Mouse (Mus musculus) kidney, postnatal 36 days (tissue): ENCODE measurements at regions not wholly inside any gene's neighbourhood (a gene's known extent, or its start where the extent isn't known, plus 50 kb on each side); places are given as distances from the start of the nearest gene placed in this dataset.

Experiments
- DNase-seq, 2 experiments: peaks; one replicate each; pipeline ENCODE4 v3.0.0; 2021 to 2022; ENCODE audit warnings: mixed read lengths in 2 of 2

GRCm38 (mm10) chr10:29921658-29922057 is 278.7 kb downstream of the Cenpw start:
- no peak for DNase-seq

- DNase-seq: no peak
Observed at GRCm38 (mm10) chr10:29897780-29898363, 302.5 kb downstream of the Cenpw start.

DNA sequence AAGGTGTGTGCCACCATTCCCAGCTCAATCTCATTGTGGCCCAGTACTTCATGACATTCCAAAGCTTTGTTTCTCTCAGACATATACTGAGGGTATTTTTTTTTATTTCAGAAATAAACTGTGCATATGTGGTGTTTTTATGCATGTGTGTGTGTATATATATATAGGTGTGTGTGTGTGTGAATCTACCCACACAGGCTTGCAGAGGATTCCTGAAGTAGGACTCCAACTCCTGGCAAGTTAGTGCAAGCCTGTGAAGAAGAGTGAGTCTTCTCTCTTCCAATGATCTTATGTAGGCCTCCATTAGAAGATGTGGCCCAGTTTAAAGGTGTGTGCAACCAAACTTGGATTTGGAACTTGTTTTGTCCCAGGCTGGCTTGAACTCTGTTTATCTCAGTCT is 328.9 kb upstream of the Rspo3 start:
- no peak for DNase-seq

- DNase-seq: no peak
Observed at GRCm38 (mm10) chr10:29855749-29856313, 320.2 kb upstream of the Rspo3 start.

DNA sequence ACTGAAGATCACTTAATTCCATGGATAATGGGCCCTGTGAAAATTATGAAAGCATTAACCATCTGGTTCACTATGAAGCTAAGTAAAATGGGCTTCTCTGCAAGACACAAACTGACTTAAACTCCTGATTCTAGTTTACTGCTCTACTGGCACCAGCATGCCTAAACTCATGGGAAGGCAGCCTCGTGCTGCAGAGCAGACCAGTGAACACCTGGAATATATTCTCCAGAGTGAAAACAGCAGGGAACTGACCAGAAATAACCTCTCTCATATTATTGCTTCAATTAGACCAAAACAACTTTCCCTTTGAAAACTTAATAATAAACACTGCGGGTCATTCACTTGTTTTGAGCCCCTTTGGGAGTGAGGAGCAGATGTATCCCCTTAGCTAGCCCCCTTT is 316.8 kb upstream of the Rspo3 start:
- DNase-seq: no peak

DNA sequence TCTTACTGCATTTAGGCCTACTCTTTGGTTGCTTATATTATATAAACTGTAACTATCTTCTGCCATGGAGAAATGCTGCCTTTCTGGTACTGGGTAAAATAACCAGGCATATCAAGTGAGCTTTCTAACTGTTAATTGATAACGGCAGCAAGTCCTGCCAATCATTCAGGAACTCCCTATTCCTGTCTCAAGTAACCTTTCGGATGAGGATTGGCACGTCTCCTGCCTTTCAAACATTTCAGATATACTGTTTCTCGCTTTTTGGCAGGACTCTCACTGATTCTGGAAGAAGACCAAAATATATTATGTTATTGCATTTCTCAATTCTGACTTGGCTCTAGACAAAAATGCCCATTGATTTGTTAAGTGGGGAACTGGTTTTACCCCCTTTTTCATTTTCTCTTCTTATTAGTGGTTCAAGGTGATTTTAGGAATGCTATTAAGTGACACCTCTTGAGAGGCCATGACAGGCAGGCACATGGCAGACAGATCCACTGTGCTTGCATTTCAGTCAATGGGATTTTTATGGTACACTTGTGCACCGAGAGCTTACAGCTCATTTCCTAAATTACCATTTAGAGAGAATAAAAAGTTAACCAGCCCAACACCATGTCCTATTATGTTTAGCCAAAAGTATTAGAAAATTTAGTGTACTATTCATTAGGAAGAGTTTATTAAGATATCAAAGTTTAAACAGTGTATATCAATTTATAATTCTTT is 289.4 kb upstream of the Rspo3 start:
- DNase-seq: no peak

GRCm38 (mm10) chr10:29824413-29824812 is 288.7 kb upstream of the Rspo3 start:
- no peak for DNase-seq

GRCm38 (mm10) chr10:29823177-29823576 is 287.5 kb upstream of the Rspo3 start:
- DNase-seq: no peak

DNA sequence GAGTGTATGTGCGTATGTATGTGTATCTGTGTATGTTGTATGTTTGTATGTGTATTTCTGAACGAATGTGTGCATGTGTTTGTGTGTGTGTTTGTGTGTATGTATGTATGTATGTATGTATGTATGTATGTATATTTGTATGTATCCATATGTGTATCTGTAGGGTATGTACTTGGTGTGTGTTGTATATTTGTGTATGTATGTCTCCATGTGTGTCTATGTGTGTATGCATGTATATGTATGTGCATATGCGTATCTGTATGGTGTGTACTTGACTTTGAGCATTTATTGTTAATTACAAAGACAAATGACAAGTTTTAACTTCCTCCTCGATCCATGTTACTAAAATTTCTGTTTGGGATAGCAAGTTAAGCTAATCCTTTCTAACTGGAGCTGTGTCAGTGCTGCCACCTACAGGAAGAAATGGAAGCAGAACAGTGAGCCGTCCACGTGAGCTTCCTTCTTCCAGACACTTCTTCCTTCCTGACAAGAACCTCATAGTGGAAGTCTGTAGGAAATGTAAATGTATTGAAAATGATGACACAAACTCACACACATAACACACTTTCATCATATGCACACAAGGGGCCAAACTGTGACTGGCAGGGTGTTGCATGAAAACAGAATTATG is 268.4 kb upstream of the Rspo3 start:
- DNase-seq: peak; percentile 42 to 68

DNA sequence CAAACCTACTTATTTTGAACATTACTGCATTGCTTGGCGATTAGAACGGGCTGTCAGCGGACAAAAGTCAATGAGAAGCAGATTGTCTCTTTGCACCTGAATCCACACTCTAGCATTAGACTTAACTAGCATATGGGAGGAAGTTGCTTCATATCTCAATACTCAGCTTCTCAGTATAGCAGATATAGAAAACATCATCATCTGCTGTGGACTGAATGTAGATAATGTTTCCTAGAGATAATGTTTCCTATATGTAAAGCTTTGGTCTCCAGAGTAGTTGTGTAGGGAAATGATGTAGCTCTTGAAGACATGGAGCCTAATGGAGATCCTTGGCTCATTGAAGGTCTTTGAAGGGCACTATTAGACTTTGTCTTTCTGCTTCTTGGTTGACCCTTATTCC is 267.0 kb upstream of the Rspo3 start:
- DNase-seq: no peak

- no peak for DNase-seq
Observed at GRCm38 (mm10) chr10:29794663-29795062, 259.0 kb upstream of the Rspo3 start.

DNA sequence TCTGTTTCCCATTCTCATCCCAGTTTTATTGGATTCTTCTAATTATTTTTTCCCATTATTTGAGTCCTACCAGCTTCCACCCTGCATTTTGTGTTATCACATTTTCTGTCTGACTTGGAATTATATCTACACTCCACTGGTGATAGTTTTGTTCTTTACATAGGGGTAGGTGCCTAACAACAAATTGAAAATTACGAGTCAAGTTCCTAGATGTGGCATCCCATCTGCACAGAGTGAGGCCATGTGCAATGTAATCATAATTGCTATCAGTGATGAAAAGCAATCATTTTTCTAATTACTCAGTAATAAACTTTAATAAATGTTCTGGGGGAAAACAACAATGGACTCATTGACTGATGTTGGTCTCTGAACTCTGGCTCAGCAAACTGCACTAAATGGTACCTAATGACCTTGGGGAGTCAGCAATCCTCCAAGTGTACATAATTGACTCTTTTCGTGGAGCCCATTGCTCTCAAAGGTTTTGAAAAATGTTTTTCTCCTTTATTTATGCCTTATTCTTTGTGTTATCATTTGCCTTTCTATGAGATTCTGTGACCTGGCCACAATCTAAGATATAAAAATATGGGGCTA is 250.6 kb upstream of the Rspo3 start:
- DNase-seq: no peak

DNA sequence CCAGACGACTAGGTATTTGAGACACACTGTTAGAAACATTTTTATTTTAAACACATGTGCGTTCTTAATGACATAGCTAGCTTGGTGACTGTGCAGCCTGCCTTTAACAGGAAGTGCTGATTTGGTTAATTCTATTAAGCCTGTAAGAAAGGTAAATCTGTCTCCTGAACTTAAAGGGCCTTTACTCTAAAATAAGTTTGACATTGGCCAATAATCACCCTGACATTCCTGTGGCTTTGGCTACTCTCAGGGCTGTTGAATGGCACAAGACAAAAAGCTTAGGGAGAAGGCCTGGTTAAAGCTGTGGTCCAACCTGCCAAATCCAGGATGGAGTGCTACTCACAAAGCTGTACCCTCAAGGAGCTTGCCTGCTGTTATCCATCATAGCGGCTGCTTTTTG is 201.0 kb upstream of the Rspo3 start:
- no peak for DNase-seq

GRCm38 (mm10) chr10:29725319-29725718 is 189.7 kb upstream of the Rspo3 start:
- DNase-seq: no peak

- no peak for DNase-seq
Observed at GRCm38 (mm10) chr10:29710967-29711366, 175.3 kb upstream of the Rspo3 start.

DNA sequence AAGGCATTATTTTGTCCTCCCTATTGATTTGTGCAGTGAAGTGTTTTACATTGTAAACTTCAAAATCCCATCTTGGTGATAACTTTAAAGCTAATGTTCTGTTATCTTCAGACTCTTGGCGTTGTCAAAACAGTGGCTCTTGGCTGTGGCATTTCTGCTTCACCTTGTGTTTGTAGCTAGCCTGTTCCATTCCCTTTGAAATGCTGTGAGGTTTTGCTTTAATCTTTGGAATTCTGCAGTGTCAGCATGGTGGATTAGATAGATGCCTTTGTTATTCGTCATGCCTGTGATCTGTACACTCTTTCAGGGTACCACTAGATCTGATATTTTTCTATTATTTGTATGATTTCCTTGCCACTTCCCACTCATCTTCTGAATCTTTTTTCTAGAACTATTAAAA is 173.0 kb upstream of the Rspo3 start:
- no peak for DNase-seq

DNA sequence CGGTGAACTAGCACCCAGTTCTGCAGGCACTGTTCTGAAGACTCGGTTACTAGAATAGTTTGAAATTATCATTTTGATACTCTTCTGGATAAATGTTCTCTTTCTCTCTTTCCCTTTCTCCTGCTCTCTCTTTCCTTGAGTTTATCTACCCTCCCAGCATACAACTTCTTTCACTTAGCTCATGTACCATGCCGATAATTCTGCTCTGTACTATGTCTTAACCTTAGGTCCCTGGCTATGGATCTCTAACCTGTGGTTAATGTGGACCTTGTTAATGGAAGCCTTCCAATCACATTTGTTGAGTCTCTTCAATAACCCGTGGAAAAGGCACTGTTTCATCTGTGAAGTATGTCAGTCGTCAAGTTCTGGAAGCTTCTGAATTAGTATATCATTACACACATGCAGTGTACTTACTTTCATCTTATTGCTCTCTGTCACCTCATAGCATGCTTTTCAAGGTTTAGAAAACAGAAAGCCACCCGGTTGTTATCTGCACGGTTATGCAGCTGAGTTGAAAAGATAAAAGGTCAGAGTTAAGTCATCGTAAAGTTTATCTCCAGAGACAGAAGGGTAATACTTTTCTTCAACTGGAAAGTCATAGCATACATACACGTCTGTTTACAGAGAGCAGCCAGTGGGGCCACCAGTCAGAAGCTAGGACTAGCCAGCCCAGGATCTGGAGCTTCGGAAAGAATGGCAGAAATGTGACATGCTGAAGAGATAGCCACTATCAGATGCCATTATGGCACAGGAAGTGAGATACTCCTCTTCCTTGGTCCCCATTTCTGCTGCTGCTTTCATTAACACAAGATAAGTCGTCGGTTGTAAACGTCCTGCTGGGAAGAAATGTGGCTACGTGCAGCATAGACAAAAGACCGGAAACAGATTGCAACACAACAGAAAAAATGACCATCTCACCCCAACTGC is 157.6 kb upstream of the Rspo3 start:
- DNase-seq: no peak

DNA sequence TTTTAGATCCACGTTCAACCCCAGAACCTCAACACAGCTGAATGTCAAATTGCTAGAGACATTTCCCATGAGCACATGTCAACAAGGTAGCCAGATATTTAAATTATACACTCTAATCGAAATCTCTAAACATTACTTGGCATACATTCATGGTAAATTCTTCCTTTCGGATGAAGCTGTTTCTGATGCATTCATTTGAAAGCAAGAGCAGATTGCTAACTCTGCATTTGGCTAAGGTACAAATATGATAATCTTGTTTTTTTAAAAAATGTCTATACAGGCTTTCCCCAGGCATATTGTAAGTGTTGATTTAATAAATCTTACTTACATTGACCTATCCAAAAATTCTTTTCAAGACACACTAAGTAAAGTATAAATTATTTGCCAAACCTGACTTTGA is 153.9 kb upstream of the Rspo3 start:
- no peak for DNase-seq

DNA sequence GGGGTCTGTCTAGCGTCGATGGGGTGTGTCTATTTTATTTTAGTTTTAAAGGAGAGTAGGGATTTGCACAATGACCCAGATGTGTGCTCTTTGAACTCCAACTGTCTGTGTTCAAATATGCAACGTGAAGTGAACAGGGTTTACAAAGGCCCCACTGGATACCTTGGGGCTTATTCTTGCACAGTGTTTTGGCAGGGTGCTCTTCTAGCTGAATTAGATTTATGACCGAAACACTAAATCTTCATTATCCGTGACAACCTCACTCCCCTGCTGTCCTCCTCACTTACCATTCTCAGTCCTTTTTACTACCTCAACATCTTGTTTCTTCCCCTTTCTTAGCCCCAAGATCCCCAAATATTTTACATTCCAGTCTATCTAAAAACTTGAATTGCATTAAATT is 151.3 kb upstream of the Rspo3 start:
- DNase-seq: no peak

DNA sequence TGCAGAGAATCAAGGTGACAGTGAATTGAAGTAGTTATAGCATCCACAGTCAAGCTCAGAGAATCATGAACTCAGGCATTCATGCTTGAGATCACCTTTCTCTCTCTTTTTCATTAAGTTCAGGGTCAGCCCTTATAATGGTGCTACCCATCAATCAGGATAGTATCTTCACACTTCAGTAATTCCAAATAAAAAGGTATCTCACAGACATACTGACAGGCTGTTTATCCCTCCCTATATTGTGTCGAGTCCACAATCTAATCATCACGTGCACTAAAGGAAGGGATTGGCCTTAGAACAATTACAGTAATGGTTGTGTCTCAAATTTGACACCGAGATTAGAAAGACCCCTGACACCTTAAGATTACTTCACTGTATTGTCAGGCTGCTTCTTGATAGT is 138.7 kb upstream of the Rspo3 start:
- DNase-seq: no peak

GRCm38 (mm10) chr10:29661752-29662151 is 126.1 kb upstream of the Rspo3 start:
- no peak for DNase-seq

DNA sequence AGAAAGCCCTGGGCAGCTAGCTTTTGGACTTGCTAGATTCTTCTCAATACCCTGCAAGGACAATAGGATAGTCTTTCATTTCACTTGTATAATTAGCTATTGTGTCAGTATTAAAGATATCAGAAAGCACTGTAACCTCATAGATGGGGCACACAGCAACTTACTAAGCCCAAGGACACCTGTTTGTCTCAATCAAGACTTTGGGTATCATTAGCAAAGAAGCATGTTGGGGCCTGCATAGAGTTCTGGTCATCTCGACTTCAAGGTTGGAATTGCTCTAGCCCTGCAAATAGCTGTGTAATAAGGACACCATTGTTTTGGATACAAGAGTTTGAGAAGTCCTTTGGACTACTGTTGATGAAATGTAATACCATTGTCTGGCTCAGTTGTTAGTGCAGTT is 104.6 kb upstream of the Rspo3 start:
- no peak for DNase-seq

GRCm38 (mm10) chr10:29635828-29636227 is 100.2 kb upstream of the Rspo3 start:
- no peak for DNase-seq
